Mouse (Mus musculus): ENCODE results near the gene Plcl2.

GRCm38 (mm10) chr17:50512841-50513240, 3.6 kb downstream of the Plcl2 start:
- TF ChIP-seq CTCF (IDR thresholded peaks at IDR 0.05; ENCODE audit: borderline replicate concordance, control insufficient read depth, extremely low read depth, insufficient read depth, low read length, poor library complexity) = no peak
- no peak for TF ChIP-seq POLR2A (IDR thresholded peaks at IDR 0.05; ENCODE audit: control insufficient read depth, extremely low read depth, insufficient read depth, low read length, poor library complexity)
